Mouse (Mus musculus): Measurements from ENCODE around the gene Ufd1. TPM values are rescaled to one million over a fixed set of nuclear protein-coding genes. Genes with fewer than 3 reads are reported as not detected.
A peak's percentile ranks its signal among the peaks of the same experiment; 100 is the strongest.
"Not testable (repeated sequence)": the region's sequence is repeated elsewhere in the genome, so short reads cannot be mapped to it uniquely, and the experiment has no call there.

Ufd1 gene
- polyA plus RNA-seq, 1 experiment from 2014 or later = 70.3 TPM

GRCm38 (mm10) chr16:18836468-18837208 lies 25.1 kb downstream of the Ufd1 start, which contains the start of the genes 2510002D24Rik and Gm28539:
2510002D24Rik (plus strand) TSS chr16:18836578.
Gm28539 (plus strand) TSS chr16:18836584.
- H3K4me1 ChIP-seq (ENCODE audit: control insufficient read depth in 2 of 2, insufficient read depth in 2 of 2, low read length in 2 of 2) = peaks cover 0 to 6% of the 10 kb centered on the region in 2 experiments; a peak in 1 of 4 replicates
- WGBS = under 1% methylated on average over 45 of the region's 46 CpGs
- H3K27me3 ChIP-seq (ENCODE audit: control insufficient read depth, insufficient read depth, low read length) = no peaks in the 10 kb centered on the region
- peaks cover 45% of the 10 kb centered on the region for H3K36me3 ChIP-seq (ENCODE audit: control insufficient read depth, insufficient read depth, low read length)
- ATAC-seq (ENCODE audit: insufficient number of reproducible peaks, insufficient read depth, low FRiP score, low read depth) = peak; percentile 91
- peak within 1 kb of the TSS; percentile 87 to 94 for H3K4me3 ChIP-seq (ENCODE audit: control insufficient read depth in 1 of 2, insufficient read depth in 1 of 2, low read depth in 1 of 2, low read length in 2 of 2)
- H3K9me3 ChIP-seq (ENCODE audit: control insufficient read depth, low read length) = no peaks in the 10 kb centered on the region
- H3K4me2 ChIP-seq (ENCODE audit: low read length) = peak within 1 kb of the TSS; percentile 83
- H3K9ac ChIP-seq (ENCODE audit: low read length) = peak within 1 kb of the TSS; percentile 94
- peak within 1 kb of the TSS; percentile 28 to 66; a peak in 3 of 4 replicates for H3K27ac ChIP-seq (replicated peaks in 1 of 2; ENCODE audit: control insufficient read depth in 1 of 2, insufficient read depth in 1 of 2, low read depth in 2 of 2, low read length in 2 of 2)

GRCm38 (mm10) chr16:18838346-18838745 lies 26.8 kb downstream of the Ufd1 start:
- ATAC-seq (ENCODE audit: insufficient number of reproducible peaks, insufficient read depth, low FRiP score, low read depth) = no peak
- WGBS = 89% methylated on average over 4 of the region's 4 CpGs
- H3K4me1 ChIP-seq (ENCODE audit: control insufficient read depth in 2 of 2, insufficient read depth in 2 of 2, low read length in 2 of 2) = peaks cover 0 to 6% of the 10 kb centered on the region in 2 experiments; a peak in 1 of 4 replicates
- no peak overlapping the region for H3K27ac ChIP-seq (replicated peaks in 1 of 2; ENCODE audit: control insufficient read depth in 1 of 2, insufficient read depth in 1 of 2, low read depth in 2 of 2, low read length in 2 of 2)
- H3K9me3 ChIP-seq (ENCODE audit: control insufficient read depth, low read length) = no peaks in the 10 kb centered on the region
- no peaks in the 10 kb centered on the region for H3K27me3 ChIP-seq (ENCODE audit: control insufficient read depth, insufficient read depth, low read length)
- H3K9ac ChIP-seq (ENCODE audit: low read length) = no peak overlapping the region
- peaks cover 29% of the 10 kb centered on the region for H3K36me3 ChIP-seq (ENCODE audit: control insufficient read depth, insufficient read depth, low read length)
- H3K4me3 ChIP-seq (ENCODE audit: control insufficient read depth in 1 of 2, insufficient read depth in 1 of 2, low read depth in 1 of 2, low read length in 2 of 2) = no peak overlapping the region
- no peak overlapping the region for H3K4me2 ChIP-seq (ENCODE audit: low read length)

- Histone ChIP-seq H3K4me1 (ENCODE audit: control insufficient read depth in 2 of 2, insufficient read depth in 2 of 2, low read length in 2 of 2) (no peaks in the 10 kb centered on the region), H3K36me3 (ENCODE audit: control insufficient read depth, insufficient read depth, low read length) (no peaks in the 10 kb centered on the region), H3K4me3 (ENCODE audit: control insufficient read depth in 1 of 2, insufficient read depth in 1 of 2, low read depth in 1 of 2, low read length in 2 of 2) (no peak overlapping the region), H3K4me2 (ENCODE audit: low read length) (no peak overlapping the region), H3K27ac (replicated peaks in 1 of 2; ENCODE audit: control insufficient read depth in 1 of 2, insufficient read depth in 1 of 2, low read depth in 2 of 2, low read length in 2 of 2) (no peak overlapping the region), H3K9me3 (ENCODE audit: control insufficient read depth, low read length) (no peaks in the 10 kb centered on the region), H3K9ac (ENCODE audit: low read length) (no peak overlapping the region), H3K27me3 (ENCODE audit: control insufficient read depth, insufficient read depth, low read length) (no peaks in the 10 kb centered on the region)
- ATAC-seq (ENCODE audit: insufficient number of reproducible peaks, insufficient read depth, low FRiP score, low read depth) = no peak
- 87% methylated on average over 15 of the region's 15 CpGs for WGBS
These were observed 34.8 kb downstream of the Ufd1 start for GRCm38 (mm10) chr16:18846301-18846820.

GRCm38 (mm10) chr16:18849521-18850190 lies 38.1 kb downstream of the Ufd1 start:
- not testable (repeated sequence) for ATAC-seq (ENCODE audit: insufficient number of reproducible peaks, insufficient read depth, low FRiP score, low read depth); H3K27me3 ChIP-seq (ENCODE audit: control insufficient read depth, insufficient read depth, low read length); H3K9me3 ChIP-seq (ENCODE audit: control insufficient read depth, low read length); H3K4me1 ChIP-seq (ENCODE audit: control insufficient read depth in 2 of 2, insufficient read depth in 2 of 2, low read length in 2 of 2); H3K36me3 ChIP-seq (ENCODE audit: control insufficient read depth, insufficient read depth, low read length); H3K4me2 ChIP-seq (ENCODE audit: low read length); H3K27ac ChIP-seq (replicated peaks in 1 of 2; ENCODE audit: control insufficient read depth in 1 of 2, insufficient read depth in 1 of 2, low read depth in 2 of 2, low read length in 2 of 2); H3K9ac ChIP-seq (ENCODE audit: low read length); H3K4me3 ChIP-seq (ENCODE audit: control insufficient read depth in 1 of 2, insufficient read depth in 1 of 2, low read depth in 1 of 2, low read length in 2 of 2)
- 90% methylated on average over 15 of the region's 17 CpGs for WGBS

- no peaks in the 10 kb centered on the region for H3K4me1 ChIP-seq (ENCODE audit: control insufficient read depth in 2 of 2, insufficient read depth in 2 of 2, low read length in 2 of 2)
- H3K36me3 ChIP-seq (ENCODE audit: control insufficient read depth, insufficient read depth, low read length) = no peaks in the 10 kb centered on the region
- no peak overlapping the region for H3K27ac ChIP-seq (replicated peaks in 1 of 2; ENCODE audit: control insufficient read depth in 1 of 2, insufficient read depth in 1 of 2, low read depth in 2 of 2, low read length in 2 of 2)
- H3K4me3 ChIP-seq (ENCODE audit: control insufficient read depth in 1 of 2, insufficient read depth in 1 of 2, low read depth in 1 of 2, low read length in 2 of 2) = no peak overlapping the region
- H3K27me3 ChIP-seq (ENCODE audit: control insufficient read depth, insufficient read depth, low read length) = no peaks in the 10 kb centered on the region
- no peak overlapping the region for H3K4me2 ChIP-seq (ENCODE audit: low read length)
- no peaks in the 10 kb centered on the region for H3K9me3 ChIP-seq (ENCODE audit: control insufficient read depth, low read length)
- no peak overlapping the region for H3K9ac ChIP-seq (ENCODE audit: low read length)
- ATAC-seq (ENCODE audit: insufficient number of reproducible peaks, insufficient read depth, low FRiP score, low read depth) = no peak
These were observed 47.0 kb downstream of the Ufd1 start for GRCm38 (mm10) chr16:18858551-18858950.

- no peak overlapping the region for H3K4me3 ChIP-seq (ENCODE audit: control insufficient read depth in 1 of 2, insufficient read depth in 1 of 2, low read depth in 1 of 2, low read length in 2 of 2)
- WGBS = 57% methylated on average over 1 of the region's 1 CpGs
- H3K4me2 ChIP-seq (ENCODE audit: low read length) = no peak overlapping the region
- H3K9me3 ChIP-seq (ENCODE audit: control insufficient read depth, low read length) = no peaks in the 10 kb centered on the region
- no peak overlapping the region for H3K27ac ChIP-seq (replicated peaks in 1 of 2; ENCODE audit: control insufficient read depth in 1 of 2, insufficient read depth in 1 of 2, low read depth in 2 of 2, low read length in 2 of 2)
- no peaks in the 10 kb centered on the region for H3K27me3 ChIP-seq (ENCODE audit: control insufficient read depth, insufficient read depth, low read length)
- H3K36me3 ChIP-seq (ENCODE audit: control insufficient read depth, insufficient read depth, low read length) = no peaks in the 10 kb centered on the region
- no peak for ATAC-seq (ENCODE audit: insufficient number of reproducible peaks, insufficient read depth, low FRiP score, low read depth)
- H3K9ac ChIP-seq (ENCODE audit: low read length) = no peak overlapping the region
- H3K4me1 ChIP-seq (ENCODE audit: control insufficient read depth in 2 of 2, insufficient read depth in 2 of 2, low read length in 2 of 2) = no peaks in the 10 kb centered on the region
These were observed 48.6 kb downstream of the Ufd1 start for GRCm38 (mm10) chr16:18860186-18860585.

GRCm38 (mm10) chr16:18870495-18870894 lies 58.9 kb downstream of the Ufd1 start:
- not testable (repeated sequence) for H3K4me1 ChIP-seq (ENCODE audit: control insufficient read depth in 2 of 2, insufficient read depth in 2 of 2, low read length in 2 of 2); H3K27ac ChIP-seq (replicated peaks in 1 of 2; ENCODE audit: control insufficient read depth in 1 of 2, insufficient read depth in 1 of 2, low read depth in 2 of 2, low read length in 2 of 2); H3K27me3 ChIP-seq (ENCODE audit: control insufficient read depth, insufficient read depth, low read length); ATAC-seq (ENCODE audit: insufficient number of reproducible peaks, insufficient read depth, low FRiP score, low read depth); H3K9me3 ChIP-seq (ENCODE audit: control insufficient read depth, low read length); H3K9ac ChIP-seq (ENCODE audit: low read length); H3K4me2 ChIP-seq (ENCODE audit: low read length); H3K4me3 ChIP-seq (ENCODE audit: control insufficient read depth in 1 of 2, insufficient read depth in 1 of 2, low read depth in 1 of 2, low read length in 2 of 2)
- H3K36me3 ChIP-seq (ENCODE audit: control insufficient read depth, insufficient read depth, low read length) = peaks cover 45% of the 10 kb centered on the region
- 76% methylated on average over 1 of the region's 1 CpGs for WGBS
